Mouse (Mus musculus): Measurements from ENCODE around the gene Zbtb9. TPM values are rescaled to one million over a fixed set of nuclear protein-coding genes. Genes with fewer than 3 reads are reported as not detected.

The Zbtb9 gene
- total and polyA plus RNA-seq, 3 experiments = 10.7 to 13.4 TPM; not detected in 1

DNA sequence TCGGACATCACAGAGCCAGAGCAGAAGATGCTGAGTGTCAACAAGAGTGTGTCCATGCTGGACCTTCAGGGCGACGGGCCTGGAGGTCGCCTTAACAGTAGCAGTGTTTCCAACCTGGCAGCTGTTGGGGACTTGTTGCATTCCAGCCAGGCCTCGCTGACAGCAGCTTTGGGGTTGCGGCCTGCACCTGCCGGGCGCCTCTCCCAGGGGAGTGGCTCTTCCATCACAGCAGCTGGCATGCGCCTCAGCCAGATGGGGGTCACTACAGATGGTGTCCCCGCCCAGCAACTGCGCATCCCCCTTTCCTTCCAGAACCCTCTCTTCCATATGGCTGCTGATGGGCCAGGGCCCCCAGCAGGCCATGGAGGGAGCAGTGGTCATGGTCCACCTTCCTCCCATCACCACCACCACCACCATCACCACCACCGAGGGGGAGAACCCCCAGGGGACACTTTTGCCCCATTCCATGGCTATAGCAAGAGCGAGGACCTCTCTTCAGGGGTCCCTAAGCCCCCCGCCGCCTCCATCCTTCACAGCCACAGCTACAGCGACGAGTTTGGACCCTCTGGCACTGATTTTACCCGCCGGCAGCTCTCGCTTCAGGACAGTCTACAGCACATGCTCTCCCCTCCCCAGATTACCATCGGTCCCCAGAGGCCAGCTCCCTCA, 11.3 kb upstream of the Zbtb9 start:
- Histone ChIP-seq H3K9ac (ENCODE audit: control insufficient read depth, low read depth, low read length, poor library complexity, severe bottlenecking) (no peak overlapping the region), H3K4me3 (ENCODE audit: control insufficient read depth in 1 of 2, insufficient read depth in 1 of 2, low read depth in 2 of 2, low read length in 2 of 2) (no peak overlapping the region), H3K27ac (ENCODE audit: control insufficient read depth, low read depth, low read length) (no peak overlapping the region), H3K36me3 (ENCODE audit: control insufficient read depth in 1 of 2, insufficient read depth in 2 of 2, low read length in 2 of 2) (peaks cover 0 to 8% of the 10 kb centered on the region in 2 experiments; a peak in 3 of 4 replicates), H3K4me1 (ENCODE audit: control insufficient read depth in 1 of 2, insufficient read depth in 2 of 2, low read length in 2 of 2) (peaks cover 2 to 12% of the 10 kb centered on the region in 2 experiments; a peak in 3 of 4 replicates), H3K9me3 (replicated peaks; ENCODE audit: insufficient read depth, low read length) (no peaks in the 10 kb centered on the region), H3K79me2 (ENCODE audit: control insufficient read depth, insufficient read depth, low read length, poor library complexity) (peaks cover 2% of the 10 kb centered on the region), H3K27me3 (ENCODE audit: control insufficient read depth in 1 of 2, insufficient read depth in 2 of 2, low read length in 2 of 2) (no peaks in the 10 kb centered on the region)
- TF ChIP-seq MYC (IDR thresholded peaks at IDR 0.05; ENCODE audit: low read depth, low read length) (no peak), CTCF (IDR thresholded peaks at IDR 0.05 in 2 of 3, conservative IDR thresholded peaks at IDR 0.05 in 1 of 3; ENCODE audit: control insufficient read depth in 1 of 3, insufficient read depth in 1 of 3, low read depth in 2 of 3, low read length in 3 of 3, poor library complexity in 1 of 3, severe bottlenecking in 1 of 3) (no peak), TCF12 (IDR thresholded peaks at IDR 0.05; ENCODE audit: low read depth, low read length) (no peak), USF2 (IDR thresholded peaks at IDR 0.05; ENCODE audit: borderline replicate concordance in 1 of 2, insufficient read depth in 1 of 2, low read depth in 1 of 2, low read length in 2 of 2) (no peak), BHLHE40 (IDR thresholded peaks at IDR 0.05; ENCODE audit: borderline replicate concordance, low read depth, low read length) (no peak), KAT2A (conservative IDR thresholded peaks at IDR 0.05; ENCODE audit: low read depth, low read length) (no peak), ZKSCAN1 (IDR thresholded peaks at IDR 0.05; ENCODE audit: low read depth, low read length) (no peak), NRF1 (IDR thresholded peaks at IDR 0.05; ENCODE audit: insufficient read depth, low read depth, low read length, poor library complexity, severe bottlenecking) (no peak), CHD1 (IDR thresholded peaks at IDR 0.05; ENCODE audit: low read depth, low read length) (no peak), NELFE (IDR thresholded peaks at IDR 0.05; ENCODE audit: low read depth, low read length) (no peak), RCOR1 (IDR thresholded peaks at IDR 0.05; ENCODE audit: low read depth, low read length) (no peak), ZC3H11A (IDR thresholded peaks at IDR 0.05; ENCODE audit: low read depth, low read length) (no peak), MAZ (IDR thresholded peaks at IDR 0.05; ENCODE audit: low read depth, low read length) (no peak), UBTF (IDR thresholded peaks at IDR 0.05; ENCODE audit: borderline replicate concordance, insufficient read depth, low read depth, low read length) (no peak), E2F4 (IDR thresholded peaks at IDR 0.05; ENCODE audit: borderline replicate concordance, low read depth, low read length) (no peak), HCFC1 (IDR thresholded peaks at IDR 0.05; ENCODE audit: low read depth, low read length) (no peak), RAD21 (IDR thresholded peaks at IDR 0.05; ENCODE audit: low read depth, low read length) (no peak), MAFK (IDR thresholded peaks at IDR 0.05; ENCODE audit: borderline replicate concordance, low read depth, low read length) (no peak), MEF2A (IDR thresholded peaks at IDR 0.05; ENCODE audit: extremely low read depth, insufficient replicate concordance, low read depth, low read length, poor library complexity, severe bottlenecking) (no peak)
- no peak for DNase-seq (ENCODE audit: low read depth, low spot score)
